Mouse (Mus musculus) right cerebral cortex, postnatal 36 days (tissue): Measurements from ENCODE around the gene Olfr67.
"Not testable (repeated sequence)": the region's sequence is repeated elsewhere in the genome, so short reads cannot be mapped to it uniquely, and the experiment has no call there.

Source experiments
- DNase-seq, 2 experiments: peaks; one replicate each; pipeline ENCODE4 v3.0.0; 2022; ENCODE audit warnings: low spot score in 2 of 2, mixed read lengths in 1 of 2

The Olfr67 gene

DNA sequence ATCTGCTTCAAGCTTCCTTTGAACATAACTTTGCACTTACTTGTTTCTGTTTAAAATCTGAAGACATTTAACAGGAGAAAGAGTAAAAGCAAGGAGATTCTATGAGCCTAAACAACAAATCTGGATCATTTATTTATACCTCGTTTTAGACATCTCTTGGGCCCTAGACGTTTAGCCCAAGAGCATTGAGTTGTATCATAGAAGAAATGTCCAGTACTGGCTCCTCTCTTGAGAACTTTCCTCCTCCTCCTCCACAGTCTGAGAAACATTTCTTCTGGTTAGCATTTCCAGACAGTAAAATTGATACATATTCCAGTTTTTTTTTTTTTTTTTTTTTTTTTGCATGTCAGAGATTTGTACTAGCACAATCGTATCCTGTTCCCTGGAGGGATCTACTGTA is at the start of gene Olfr67:
Olfr67 (minus strand) TSS at position 101 of the 400 bp plus-strand sequence.
- no peak for DNase-seq

DNA sequence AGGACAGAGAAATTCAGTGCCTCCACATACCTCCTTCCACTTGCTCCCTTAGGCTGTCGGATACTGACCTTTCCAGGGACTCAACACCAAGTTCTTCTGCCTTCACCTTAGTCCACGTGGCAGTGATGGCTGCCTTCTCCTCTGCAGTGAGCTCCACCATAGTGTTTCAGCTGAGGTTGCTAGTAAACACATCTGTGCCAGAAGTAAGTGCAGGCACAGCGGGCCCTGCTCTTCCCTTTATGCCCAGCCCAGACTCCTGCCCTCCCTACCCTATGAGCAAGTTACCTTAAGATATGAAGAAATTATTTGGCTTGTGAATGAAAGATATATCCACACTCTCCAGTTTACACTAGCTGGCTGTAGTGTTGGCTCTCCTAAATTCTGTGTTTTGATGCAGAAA is 48.6 kb upstream of the Olfr67 start, which contains the start of gene Hbb-bh2:
Hbb-bh2 (minus strand) TSS at position 253 of the 400 bp plus-strand sequence.
- DNase-seq, result no peak

DNA sequence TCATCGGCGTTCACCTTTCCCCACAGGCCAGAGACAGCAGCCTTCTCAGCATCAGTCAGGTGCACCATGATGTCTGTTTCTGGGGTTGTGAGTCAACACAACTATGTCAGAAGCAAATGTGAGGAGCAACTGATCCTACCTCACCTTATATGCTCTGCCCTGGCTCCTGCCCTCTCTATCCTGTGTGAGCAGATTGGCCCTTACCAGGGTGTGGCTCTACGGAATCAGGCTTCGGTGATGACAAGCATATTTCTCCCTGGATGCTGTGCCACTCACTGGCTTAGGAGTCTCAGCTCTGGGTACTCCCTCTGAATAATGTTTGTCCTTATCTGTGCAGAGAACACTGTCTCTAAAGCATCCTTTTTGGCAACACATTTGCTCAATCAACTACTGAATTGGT is 36.2 kb upstream of the Olfr67 start, which contains the start of gene Hbb-bs:
Hbb-bs (minus strand) TSS at position 289 of the 400 bp plus-strand sequence.
- DNase-seq, result no peak

GRCm38 (mm10) chr7:103827139-103827538 is 35.5 kb upstream of the Olfr67 start:
- DNase-seq, result not testable (repeated sequence)

GRCm38 (mm10) chr7:103826255-103826887 is 34.8 kb upstream of the Olfr67 start:
- DNase-seq, result no peak

DNA sequence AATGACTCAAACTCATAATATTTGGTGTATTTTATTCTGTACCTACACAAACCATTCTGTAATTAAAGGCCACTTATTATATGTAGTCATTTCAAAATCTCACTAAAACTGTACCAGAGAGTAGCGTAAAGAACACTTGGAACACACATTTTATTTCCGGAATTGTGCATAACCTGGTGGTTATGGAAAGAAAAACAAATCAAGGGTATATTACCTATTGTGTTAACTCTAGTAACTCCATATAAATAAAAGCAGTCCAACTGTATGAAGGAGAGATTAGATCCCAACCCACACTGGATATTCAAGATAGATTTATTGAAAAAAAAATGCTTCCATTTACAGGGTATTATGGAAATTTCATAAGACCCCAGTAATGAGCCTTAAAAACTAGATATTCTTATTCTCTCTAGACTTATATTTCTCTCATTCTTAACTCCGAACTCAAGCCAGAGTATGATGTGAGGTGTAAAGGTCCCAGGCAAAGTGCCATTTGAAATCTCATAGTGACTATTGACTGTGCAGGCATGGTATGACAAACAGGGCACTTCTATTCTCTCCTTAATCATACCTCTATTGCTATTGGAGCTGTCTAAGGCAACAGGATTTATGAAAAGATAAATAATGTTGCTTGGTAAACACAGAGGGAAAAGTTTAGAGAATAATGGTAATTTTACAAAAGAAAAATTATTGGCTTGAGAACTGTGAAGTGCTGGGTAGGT is 34.1 kb upstream of the Olfr67 start:
- DNase-seq, result no peak

GRCm38 (mm10) chr7:103824597-103824996 is 33.0 kb upstream of the Olfr67 start:
- DNase-seq, result no peak

GRCm38 (mm10) chr7:103815085-103815484 is 23.5 kb upstream of the Olfr67 start:
- DNase-seq, result not testable (repeated sequence)

- no peak for DNase-seq
Measured at GRCm38 (mm10) chr7:103813766-103814165, 22.1 kb upstream of the Olfr67 start, which contains the start of gene Hbb-bt. Gene Hbb-bt, minus strand, starts transcription at chr7:103813996.

DNA sequence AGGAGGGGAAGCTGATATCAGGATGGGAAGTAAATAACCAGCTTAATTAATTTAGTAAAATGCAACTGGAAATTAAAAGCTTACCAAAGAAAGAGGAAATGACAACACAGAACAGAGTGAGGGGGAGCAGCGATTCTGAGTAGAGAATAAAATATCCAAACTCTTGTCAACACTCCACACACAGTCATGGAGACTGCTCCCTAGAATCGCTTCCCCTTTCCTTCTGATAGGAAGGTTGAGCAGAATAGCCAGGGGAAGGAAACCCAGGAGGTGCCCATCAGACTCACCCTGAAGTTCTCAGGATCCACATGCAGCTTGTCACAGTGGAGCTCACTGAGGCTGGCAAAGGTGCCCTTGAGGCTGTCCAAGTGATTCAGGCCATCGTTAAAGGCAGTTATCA is 21.5 kb upstream of the Olfr67 start:
- not testable (repeated sequence) for DNase-seq

DNA sequence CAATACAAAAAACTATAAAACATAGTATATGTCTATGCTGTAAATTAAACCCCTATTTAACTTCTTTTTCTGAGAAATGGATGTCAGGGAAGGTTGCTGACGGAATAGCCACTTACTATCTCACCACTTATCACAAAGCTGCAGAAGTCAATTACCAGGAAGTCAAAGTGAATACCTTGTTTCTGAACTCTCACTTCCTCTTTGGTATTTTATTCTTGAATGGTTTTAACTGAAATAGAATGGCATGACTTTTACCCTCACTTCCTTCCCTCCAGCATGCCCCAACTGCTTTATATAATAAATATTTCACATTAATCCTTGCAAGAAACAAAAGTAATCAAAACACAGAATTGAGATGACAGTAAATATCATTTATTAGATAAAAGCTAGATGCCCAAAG is 20.6 kb upstream of the Olfr67 start:
- DNase-seq, result no peak

DNA sequence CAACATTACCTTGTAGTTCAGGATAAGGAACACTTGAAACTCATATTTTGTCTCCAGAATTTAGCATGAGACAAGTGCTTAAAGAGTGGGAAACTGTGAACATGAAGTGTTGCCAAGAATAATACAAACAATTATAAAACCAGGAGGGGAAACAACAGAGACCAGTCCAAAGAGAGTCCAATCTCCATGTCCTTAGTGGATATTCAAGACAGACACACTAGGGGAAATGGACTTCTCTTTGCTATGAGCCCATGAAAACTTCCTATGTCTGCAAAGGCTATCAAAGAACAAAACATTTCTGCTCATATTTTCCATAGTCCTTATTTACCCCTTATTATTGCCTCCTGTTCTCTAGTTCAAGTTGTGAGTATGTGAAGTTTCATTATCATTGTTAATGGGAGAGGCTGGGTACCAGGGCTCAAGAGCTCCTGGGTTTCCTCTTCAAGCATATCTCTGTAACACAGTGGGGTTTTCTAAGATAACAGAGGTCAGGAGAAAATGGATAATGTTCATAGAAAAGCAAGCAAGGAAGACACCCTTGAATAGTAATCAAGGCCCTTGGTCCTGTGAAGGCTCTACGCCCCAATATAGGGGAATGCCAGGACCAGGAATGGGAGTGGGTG is 19.7 kb upstream of the Olfr67 start:
- DNase-seq, result no peak

GRCm38 (mm10) chr7:103810746-103811145 is 19.1 kb upstream of the Olfr67 start:
- DNase-seq, result no peak

- DNase-seq, result no peak
Measured at GRCm38 (mm10) chr7:103810296-103810695, 18.7 kb upstream of the Olfr67 start.

- DNase-seq, result no peak
Measured at GRCm38 (mm10) chr7:103809801-103810155, 18.2 kb upstream of the Olfr67 start.

GRCm38 (mm10) chr7:103808971-103809800 is 17.6 kb upstream of the Olfr67 start:
- DNase-seq, result no peak

DNA sequence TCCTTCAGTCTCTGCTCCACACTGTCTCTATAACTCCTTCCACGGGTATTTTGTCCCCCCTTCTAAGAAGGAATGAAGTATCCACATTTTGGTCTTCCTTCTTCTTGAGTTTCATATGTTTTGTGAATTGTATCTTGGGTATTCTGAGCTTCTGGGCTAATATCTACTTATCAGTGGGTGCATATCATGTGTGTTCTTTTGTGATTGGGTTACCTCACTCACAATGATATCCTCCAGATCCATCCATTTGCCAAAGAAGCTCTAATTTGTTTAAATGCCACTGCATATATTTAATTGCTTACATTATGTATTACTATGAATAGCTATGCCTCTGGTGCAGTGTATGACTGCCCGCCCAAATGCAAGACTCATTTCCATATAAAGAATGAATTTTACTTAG is 16.5 kb upstream of the Olfr67 start:
- DNase-seq, result not testable (repeated sequence)

DNA sequence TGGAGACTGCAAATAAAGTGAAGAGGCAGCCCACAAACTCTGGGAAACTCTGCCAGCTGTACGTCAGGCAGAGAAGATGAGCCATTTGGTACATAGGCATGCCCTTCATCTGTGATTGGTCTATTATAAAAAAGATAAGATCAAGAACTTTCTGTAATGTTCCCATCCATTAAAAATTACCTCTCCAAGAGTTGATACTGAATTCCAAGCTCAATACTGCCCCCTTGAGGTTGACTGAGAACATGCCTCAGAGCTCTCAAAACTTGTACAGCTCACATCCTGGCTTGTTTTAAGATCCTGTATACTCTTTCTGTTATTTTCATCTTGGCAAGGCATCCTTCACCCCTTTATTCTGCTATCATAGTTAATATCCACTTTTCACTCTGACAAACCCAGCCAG is 15.2 kb upstream of the Olfr67 start:
- no peak for DNase-seq

- no peak for DNase-seq
Measured at GRCm38 (mm10) chr7:103792669-103793388, 1.2 kb upstream of the Olfr67 start.

DNA sequence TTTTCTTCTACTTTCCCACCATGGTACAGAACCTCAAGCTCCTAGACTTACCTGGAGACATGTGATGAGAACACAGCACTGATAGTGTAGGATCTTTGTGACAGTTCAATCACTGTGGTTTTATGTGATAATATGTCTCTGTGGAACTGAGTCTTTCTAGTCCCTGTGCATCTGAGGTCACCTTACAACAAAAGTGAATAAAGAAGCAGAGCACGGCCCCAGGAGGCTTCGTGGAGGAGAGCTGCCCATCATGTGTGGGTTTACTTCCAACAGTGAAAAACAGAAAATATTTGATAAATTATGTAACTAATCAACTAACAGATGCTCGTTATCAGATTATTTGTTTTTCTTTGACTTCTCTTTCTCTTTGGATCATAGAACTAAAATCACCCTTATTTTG is 12.0 kb downstream of the Olfr67 start, which contains the start of gene Olfr68:
Olfr68 (minus strand) TSS at position 101 of the 400 bp plus-strand sequence.
- no peak for DNase-seq

GRCm38 (mm10) chr7:103777652-103778051 is 14.0 kb downstream of the Olfr67 start:
- DNase-seq, result not testable (repeated sequence)
